Mouse (Mus musculus) erythroblast, embryonic 14.5 days (primary cell): Measurements from ENCODE around the gene Kera.

Experiments used
- GATA1 ChIP-seq: IDR thresholded peaks from 2 replicates; pipeline ENCODE4 v1.6.1; 2012; ENCODE audit warnings: low read length, inconsistent platforms, mixed read lengths
- TAL1 ChIP-seq: IDR thresholded peaks from 3 replicates; pipeline ENCODE4 v1.6.1; 2012; ENCODE audit warnings: low read length, inconsistent platforms, mixed read lengths

GRCm38 (mm10) chr10:97595680-97596079 lies 11.0 kb upstream of the Kera start:
- no peak for TF ChIP-seq GATA1
- TF ChIP-seq TAL1 = no peak
